Mouse (Mus musculus) thymus, postnatal 25 days (tissue): Measurements from ENCODE around the gene E130309D02Rik.

Source experiments
- DNase-seq: peaks from one replicate; pipeline ENCODE4 v3.0.0; 2022

The E130309D02Rik gene

DNA sequence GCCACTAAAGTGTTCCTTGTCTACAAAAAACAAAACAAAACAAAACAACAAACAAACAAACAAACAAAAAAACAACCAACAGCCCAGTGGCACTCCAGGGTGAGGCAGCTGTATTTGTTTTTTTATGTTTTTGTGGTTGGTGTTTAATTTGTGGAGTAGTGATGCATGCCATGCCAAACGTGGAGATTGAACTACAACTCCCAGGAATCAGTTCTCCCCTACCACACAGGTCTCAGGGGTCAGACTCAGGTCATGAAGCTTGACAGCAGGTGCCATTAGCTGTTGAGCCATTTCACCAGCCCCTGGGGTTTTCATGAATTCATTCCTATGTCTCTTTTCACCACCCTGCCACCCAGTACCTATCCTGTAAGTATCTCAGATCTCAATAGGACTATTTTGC, 49.8 kb downstream of the E130309D02Rik start:
- DNase-seq = no peak

- no peak for DNase-seq
These were observed 50.5 kb downstream of the E130309D02Rik start for GRCm38 (mm10) chr5:143264689-143265088.

- DNase-seq = no peak
These were observed 53.5 kb downstream of the E130309D02Rik start for GRCm38 (mm10) chr5:143261636-143262035.

- no peak for DNase-seq
These were observed 59.4 kb downstream of the E130309D02Rik start for GRCm38 (mm10) chr5:143255802-143256201.

DNA sequence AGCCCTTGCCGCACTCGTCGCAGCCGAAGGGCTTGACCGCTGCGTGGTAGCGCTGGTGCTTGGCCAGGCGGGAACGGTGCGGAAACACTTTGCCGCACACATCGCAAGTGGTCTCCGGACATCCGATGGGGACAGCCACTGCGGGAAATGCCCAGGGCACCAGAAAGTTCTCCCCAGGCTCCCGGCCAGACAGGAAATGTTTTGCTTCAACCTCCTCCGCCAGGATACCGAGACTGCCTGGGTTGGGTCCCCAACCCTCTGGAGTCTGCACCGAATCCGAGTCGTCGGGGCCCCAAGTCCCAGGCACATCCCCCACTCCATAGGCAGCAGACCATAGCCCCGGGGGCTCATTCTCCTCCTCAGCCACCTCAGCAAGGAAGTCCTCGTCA, 60.0 kb downstream of the E130309D02Rik start:
- no peak for DNase-seq

GRCm38 (mm10) chr5:143254487-143255130, 60.6 kb downstream of the E130309D02Rik start:
- no peak for DNase-seq

DNA sequence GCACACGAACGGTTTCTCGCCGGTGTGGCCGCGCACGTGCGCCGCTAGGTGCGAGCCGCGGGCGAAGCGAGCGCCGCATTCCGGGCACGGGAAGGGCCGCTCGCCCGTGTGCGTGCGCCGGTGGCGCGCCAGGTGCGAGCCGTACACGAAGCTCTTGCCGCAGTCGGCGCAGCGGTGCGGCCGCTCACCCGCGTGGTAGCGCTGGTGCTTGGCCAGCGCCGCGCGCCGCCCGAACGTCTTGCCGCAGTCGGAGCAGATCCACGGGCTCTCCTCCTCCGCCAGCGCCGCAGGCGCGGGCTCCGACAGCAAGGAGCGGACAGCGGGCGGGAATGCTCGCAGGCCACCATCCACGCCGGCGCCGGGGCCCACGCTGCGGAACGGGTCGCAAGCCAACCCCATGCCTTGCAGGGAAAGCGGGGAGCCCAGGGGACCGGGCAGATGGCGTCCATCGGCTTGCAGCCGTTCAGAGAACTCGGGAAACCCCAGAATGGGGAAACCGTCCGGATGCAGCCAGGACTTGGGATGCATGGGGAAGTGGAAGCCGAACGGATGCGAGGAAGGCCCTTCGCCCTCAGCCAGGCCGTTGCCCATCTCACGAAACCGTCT, 61.2 kb downstream of the E130309D02Rik start:
- DNase-seq = no peak

DNA sequence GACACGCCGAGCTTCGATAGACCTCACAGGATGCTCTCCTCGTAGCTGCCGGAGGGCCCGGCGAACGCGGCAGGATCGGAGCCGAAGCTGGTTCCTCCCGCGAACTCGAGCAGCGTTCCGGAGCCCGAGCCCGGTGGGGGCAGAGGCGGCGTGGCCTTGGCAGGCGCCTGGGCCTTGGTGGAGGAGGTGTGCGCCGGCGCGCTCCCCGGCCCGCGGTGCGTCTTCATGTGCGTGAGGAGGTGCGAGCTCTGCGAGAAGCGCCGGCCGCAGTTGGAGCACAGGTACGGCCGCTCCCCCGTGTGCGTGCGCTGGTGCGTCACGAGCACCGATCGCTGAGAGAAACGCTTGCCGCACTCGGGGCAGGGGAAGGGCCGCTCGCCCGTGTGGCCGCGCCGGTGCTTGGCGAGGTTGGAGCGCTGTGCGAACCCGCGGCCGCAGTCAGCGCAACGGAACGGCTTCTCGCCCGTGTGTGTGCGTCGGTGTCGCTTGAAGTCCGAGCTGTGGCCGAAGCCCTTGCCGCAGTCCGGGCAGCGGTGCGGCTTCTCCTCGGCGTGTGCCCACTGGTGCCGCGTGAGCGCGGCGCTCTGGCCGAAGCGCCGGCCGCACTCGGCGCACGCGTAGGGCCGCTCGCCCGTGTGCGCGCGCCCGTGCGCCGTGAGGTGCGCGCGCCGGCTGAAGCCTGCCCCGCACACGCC, 61.8 kb downstream of the E130309D02Rik start:
- no peak for DNase-seq

- no peak for DNase-seq
These were observed 62.4 kb downstream of the E130309D02Rik start for GRCm38 (mm10) chr5:143252791-143253185.

- DNase-seq = no peak
These were observed 63.1 kb downstream of the E130309D02Rik start for GRCm38 (mm10) chr5:143252039-143252438.
